Mouse (Mus musculus) adrenal gland, postnatal 14 days (tissue): ENCODE results near the gene Rb1. TPM values are rescaled to one million over a fixed set of nuclear protein-coding genes. Genes with fewer than 3 reads are reported as not detected.

ENCODE experiments used
- DNase-seq: peaks from one replicate; pipeline ENCODE4 v3.0.0; 2021; ENCODE audit warnings: mixed read lengths
- long read RNA-seq, 2 experiments: library from polyadenylated mRNA; stranded (forward); transcript quantifications; one replicate each; pipeline ENCODE4 v2.0.0; 2021
- total RNA-seq: library from RNA; stranded (reverse); gene quantifications from 2 replicates; pipeline ENCODE4 v1.2.3, GENCODE M21; 2021

Gene Rb1
- 25.8 and 27.1 TPM in 2 replicates for total RNA-seq
- long read RNA-seq, experiment 1, full-length matches to known transcripts, result 7 of 10 reads
- long read RNA-seq, experiment 1, partial matches to known transcripts, result 1 of 10 reads
- long read RNA-seq, experiment 1, other reads (novel, unspliced or antisense), result 2 of 10 reads
- long read RNA-seq, experiment 2, full-length matches to known transcripts, result 2 of 7 reads
- long read RNA-seq, experiment 2, partial matches to known transcripts, result 1 of 7 reads
- long read RNA-seq, experiment 2, other reads (novel, unspliced or antisense), result 4 of 7 reads

DNA sequence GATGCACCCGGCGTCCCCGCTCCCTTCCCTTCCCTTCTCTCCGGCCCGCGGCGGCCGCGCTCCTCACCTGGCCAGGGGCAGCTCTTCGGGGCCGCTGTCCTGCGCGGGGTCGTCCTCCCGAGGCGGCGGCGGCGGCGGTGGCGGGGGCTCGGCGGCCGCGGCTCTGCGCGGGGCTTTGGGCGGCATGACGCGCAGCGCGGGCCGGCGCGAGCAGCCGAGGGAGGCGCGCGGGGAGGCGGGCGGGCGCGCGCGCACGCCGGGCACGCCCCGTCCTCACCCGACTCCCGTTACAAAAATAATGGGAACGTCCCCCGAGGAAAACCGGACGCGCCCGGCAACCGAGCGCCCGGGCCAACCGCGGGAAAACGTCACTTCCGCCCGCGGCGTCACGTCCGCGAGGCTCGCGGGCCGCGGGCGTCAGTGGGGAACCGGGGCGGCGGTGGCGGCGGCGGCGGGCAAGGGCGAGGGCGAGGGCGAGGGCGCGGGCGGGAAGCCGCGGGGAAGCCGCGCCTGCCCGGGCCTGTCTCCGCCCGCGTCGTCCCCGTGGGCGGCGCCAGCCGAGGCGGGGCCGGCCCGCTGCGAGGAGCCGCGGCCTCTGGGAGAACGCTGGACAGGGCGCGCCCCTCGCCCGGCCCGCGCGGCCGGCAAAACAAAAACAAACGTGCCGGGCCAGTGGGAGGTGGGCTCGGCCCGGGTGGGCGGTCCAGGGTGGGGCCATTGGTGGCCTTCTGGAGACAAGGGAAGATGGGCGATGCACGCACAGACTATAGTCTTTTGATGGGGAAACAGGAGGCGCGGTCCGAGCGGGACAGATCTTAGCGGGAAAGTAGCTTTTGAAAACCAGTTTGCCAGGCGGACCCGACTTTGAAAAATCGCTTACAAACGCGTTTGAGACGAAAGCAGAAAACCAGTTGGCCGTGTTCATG lies at the start of gene Rb1:
Rb1 (minus strand) TSS at position 367 of the 926 bp plus-strand sequence.
- DNase-seq, result peak; percentile 92

DNA sequence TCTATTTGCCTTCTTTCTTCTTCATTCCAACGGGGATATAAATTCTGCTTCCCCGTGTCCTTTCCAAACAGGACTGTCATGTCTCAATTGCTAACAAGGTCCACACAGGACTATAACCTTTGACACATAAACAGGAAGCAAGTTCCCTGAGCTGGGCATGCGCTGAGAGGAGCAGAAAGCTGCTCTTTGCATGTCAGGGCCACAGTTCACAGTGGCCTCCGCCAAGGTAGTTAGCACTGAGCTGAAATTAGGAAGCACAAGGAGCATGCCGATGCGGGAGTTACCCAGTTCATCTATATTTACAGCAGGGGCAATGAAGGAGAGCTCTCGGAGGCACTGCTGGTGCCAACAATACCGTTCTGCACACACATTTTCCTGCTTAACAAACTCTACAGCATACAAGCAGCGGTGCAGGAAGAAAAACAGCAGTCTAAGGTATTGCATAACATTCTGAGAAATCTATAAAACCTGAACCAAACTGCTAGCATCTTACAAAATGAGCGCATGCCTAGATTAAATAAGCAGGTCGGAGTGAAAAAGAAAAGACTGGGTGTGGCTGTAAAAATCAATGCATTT lies 48.8 kb upstream of the Rb1 start:
- DNase-seq, result peak; percentile 72

DNA sequence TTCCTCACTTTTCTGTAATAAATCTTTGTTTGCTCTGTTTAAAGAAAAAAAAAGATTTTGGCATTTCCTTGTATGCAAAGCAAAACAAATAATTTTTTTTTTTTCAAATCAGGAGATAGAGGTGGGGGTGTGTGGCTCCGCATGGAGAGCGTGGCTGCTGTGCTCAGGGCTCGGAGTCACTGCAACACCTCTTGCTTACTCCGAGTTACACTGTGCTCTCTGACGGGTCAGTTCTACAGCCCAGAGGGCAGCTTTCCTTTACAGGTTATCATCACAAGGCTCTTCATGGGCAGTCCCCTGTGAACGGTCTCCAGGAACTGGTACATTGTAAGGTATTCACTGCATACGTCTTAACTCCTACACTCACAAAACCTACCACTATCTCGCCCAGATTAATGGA lies 48.0 kb upstream of the Rb1 start:
- no peak for DNase-seq

DNA sequence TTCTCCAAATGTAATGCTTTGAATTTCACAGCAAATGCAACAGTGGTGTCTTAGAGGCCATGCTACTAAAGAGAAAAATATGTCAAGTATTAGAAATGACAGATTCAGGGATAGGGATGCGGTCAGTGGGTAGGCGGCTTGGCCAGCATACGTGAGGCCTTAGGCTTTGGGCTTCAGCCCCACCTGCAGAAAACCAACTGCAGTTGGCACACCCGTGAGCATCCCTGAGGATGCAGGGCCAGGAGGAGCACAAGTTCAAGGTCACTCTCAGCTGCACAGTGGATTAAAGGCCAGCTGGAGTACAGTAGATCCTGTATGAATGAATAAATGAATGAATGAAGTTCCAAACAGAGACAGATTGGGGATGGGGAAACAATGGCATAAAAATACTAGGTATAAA lies 47.4 kb upstream of the Rb1 start:
- DNase-seq, result no peak

DNA sequence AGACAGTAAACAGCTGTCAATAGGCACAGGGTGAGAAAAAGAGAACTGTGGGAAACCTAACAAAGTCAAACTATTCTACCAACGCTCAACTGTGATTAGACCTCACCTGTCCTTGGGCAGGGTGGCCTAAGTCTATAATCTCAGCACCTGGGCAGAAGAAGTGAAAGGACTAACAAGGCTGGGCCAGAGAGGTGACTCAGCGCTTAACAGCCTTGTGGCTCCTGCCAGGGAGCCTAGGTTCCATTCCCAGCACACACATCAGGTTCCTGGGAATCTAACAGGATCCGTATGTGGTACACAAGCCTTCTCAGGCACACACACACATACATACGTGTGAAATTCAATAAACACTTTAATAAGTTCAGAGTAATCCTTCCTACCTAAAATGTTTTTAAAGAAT lies 46.0 kb upstream of the Rb1 start:
- DNase-seq, result no peak

DNA sequence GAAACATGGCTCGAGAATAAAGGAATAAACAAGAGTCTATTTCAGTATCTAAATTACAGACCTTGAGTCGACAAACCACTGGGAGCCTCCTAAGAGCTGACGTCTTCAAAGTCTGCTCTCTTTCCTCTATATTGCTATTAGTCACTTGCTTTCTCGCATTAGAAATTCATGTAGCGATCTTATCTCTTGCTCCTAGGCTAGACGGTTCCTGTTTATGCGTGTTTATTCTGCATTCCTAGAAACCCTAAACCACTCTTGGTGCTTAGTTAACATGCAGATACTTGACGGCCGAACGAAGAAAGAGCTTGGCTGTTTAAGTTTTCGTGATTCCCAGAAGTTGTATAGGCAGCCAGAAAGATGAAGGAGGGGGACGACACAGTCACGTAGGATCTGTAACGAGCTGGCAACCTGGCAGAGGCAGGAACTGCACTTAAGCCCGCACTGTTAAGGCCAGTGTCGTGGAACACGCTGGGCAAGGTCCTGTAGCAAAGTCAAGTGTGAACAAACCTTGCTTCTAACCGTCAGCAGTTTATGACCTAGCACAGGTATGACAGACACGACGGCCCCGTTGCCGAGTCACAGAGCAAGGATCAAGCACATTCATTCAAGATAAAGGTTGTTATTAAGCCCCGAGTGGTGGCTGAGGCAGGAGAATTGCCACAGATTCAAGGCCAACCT lies 45.2 kb upstream of the Rb1 start:
- no peak for DNase-seq

DNA sequence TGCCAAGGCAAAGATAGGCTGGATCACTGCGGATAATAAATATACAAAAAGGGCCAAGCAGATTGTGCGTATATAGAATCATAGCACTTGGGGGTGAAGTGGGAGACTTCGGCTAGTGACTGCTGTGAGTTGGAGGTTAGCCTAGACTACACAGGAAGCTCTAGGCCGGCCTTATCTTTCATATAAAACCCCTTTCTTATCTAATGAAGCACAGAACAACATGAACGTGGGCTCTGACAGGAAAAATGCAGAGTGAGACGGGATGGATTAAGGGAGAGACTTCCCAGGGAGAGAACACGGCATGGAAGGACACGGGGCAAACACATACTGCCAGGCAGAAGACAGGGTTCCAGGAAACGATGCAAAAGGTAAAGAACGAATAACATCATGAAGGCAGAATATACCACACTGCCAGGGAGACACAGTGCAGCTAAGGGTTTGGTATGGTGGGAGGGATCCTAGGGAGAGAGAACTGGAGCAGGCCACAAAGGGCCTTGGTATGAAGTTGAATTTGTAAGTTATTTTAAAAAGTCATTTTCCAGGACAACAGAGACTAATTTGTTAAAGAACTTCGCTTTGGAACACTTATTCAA lies 44.6 kb upstream of the Rb1 start:
- DNase-seq, result no peak

DNA sequence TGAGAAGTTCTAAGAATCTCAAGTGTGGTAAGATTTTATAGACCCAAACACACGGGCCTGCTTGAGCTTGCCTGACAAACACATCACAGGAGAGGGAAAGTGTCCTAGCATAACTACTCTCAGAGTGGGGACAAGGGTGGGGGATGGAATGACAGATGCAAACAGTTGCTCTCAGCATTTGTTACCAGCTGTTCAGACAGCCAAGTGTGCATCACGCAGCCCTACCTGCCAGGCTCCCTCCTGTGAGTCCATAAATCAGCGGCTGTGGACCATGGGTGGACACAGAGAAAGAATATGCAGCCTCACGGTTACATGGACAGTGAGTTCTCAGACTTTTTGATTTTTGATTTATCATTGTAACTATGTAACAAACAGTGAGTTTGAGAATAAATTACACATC lies 44.0 kb upstream of the Rb1 start:
- no peak for DNase-seq

DNA sequence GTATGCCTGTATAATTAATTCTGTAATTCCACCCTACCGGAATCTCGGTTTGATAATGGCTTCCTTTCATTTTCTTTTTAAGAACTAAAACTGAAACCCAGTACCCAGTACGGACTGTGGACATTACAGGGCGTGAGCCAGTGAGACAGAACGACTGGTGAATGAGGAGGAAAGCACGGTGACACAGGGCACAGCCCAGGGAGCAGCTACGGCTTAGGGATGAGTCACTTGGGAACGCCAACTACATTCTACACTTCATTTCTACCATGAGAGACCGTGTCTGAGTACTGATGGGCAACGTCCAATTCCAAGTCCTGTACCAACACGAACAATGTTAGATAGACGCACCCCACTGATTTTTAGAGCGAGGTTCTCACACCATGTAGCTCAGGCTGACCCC lies 43.3 kb upstream of the Rb1 start:
- no peak for DNase-seq

DNA sequence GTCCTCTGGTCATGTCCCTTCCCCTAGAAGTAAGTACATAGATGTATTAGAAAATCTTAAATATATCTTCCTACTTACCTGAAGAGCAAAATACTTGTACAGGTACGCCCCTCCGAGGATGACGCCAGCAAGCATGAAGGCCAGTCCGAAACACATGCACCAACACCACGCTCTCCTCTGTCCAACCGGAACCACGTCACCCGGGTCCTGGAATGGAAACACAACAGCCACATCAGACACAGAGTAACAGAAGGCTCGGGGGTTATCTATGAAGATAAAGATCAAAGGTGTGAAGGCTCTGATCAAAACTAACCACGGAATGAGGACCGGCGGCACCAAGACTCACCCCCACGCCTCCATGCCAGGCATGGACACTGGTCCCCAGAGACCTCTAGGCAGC lies 42.6 kb upstream of the Rb1 start:
- no peak for DNase-seq

DNA sequence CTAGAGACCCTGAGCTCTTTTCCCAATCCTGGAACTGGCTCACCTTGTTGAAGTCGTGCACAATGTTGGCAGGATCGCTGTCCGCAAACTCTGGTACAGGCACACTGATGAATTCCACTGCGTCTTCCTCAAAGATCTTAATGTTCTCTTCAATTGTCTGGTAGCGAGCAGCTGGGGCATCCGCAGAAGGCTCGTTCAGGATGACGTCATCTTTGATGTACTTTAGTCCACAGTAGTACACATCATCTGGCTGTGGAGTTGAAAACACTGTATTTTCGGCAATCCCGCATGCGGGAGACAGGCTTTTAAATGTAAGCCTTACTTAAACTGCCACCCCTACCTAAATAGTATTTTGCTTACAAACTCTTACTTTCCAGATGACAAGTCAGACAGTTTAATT lies 40.7 kb upstream of the Rb1 start:
- no peak for DNase-seq

DNA sequence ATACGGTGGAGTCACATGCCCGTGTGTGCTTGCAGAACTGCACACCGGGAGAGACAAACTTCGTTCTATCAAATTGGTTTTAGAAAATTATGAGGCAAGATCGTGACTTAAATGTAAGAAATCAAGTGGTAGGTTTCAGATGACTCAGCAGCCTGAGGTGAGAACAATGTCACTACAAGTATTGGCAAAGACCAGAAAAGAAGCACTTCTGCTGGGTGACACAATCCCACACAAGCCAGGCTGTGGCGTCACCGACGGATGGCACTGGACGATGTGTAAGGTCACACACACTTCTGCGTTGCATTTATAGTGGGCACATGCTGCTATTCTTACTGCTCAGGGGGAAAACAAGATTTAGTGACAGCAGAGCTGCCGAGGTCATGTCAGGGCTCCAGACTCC lies 38.2 kb upstream of the Rb1 start:
- DNase-seq, result no peak

DNA sequence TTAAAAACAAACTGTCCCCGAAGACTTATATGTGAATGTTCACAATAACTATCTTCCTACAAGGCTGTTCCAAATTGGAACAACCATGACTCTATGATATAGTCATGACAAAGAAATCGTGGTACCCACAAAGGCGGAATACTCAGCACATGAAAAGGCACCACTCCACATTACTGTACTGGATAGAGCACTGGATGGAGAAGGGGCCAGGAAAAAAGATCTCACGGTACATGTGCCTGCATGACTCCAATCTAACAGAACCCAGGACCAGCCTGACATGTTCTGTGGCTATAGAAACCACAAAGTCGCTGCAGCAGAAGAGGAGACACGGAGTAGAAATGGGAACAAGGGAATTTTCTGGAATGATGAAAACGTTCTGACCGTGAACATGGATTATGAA lies 29.1 kb upstream of the Rb1 start:
- no peak for DNase-seq

DNA sequence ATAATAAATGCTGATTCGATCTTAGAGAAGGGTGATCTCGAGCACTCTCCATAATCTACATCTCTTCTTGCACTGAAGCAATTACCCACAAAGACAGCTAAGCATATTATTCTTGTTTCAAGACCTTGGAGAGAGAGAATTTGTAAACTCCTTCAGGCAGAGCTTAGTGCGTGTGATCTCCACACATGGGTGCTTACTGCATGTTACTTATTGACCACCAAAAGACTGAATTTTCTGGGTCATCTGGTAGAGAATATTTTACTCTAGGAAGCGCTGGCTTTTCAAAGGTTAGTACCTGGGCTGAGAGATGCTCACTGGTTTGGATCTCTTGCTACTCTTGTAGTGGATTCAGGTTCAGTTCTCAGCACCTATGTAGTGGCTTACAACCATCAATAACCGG lies 25.5 kb upstream of the Rb1 start:
- DNase-seq, result no peak

DNA sequence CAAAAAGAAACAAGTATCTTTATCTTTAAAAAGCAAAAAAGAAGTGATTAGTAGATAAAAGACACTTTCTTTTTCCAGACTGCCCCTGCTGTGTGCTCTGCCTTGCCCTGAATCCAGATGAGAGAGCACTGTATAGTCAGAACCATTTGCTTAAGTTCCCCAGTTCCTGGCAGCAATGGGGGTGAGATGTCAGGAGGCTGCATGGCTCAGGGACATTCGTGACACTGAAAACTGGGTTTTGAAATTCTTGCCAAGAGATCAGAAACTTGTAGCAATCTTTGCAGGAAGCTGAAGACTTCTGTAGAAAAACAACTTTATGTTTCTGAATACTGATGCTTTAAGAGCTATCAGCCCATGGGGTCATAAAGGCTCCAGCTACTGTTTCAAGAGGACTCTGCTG lies 24.4 kb upstream of the Rb1 start:
- DNase-seq, result peak; percentile 64

DNA sequence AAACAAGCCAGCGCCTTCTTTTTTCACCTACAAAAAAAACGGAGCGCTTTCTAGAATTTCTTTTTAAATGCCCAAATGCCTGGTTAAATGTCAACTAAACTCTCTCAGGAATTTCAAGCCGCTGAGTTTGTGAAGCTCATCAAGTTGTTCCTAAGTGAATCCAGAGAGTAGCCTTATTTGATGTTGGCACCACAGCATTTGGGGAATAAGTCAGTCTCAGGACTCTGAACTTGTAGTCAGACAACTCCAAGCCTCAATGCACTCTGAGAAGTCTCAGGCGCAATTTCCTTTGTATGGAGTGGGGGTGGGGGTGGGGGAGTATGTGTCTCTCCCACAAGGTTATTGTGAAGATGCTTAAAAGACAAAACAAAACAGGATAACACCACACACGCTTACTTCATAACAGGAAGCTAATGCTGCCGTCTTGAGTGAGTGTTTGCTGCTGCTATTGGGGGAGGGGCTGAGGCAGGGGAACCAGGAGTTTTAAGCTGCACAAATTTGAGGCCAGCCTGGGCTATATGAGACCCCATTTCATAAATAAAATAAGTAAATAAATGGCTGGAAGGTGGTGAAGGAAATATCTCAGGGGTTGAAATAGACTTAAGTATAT lies 23.5 kb upstream of the Rb1 start:
- no peak for DNase-seq

DNA sequence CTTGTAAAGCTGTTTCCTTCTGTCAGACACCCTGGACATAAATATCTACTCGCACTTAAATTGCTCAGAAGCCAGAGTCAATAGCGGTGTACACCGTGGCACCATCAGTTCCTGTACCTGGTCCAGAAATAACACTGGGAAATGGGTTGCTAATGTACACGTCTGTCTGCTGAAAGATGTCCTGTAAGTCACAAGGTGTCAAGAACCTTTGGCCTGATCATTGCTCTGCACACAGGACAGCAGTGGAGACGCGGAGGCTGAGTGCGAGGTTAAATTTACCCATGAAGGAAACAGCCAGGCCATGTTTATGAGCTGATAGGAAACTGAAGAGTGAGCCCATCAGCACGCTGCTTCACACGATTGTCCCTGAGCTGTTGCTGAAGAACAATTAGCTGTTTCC lies 21.7 kb upstream of the Rb1 start:
- DNase-seq, result no peak

DNA sequence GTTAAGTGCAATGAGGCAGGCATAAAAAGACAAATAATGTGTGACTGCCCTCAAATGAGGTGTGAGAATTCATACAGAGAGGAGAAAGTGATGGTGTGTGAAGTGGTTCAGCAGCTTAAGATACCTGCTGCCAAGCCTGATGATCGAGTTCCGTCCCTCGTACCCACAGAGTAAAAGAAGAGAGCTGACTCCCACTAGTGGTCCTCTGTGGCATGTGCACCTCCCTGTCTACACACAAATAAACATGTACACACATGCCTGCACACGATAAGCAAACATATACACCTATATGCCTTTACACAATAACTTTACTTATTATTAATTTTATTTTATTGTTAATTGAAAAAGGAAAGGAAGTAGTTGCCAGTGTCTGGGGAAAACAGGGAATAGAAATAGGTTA lies 20.0 kb upstream of the Rb1 start:
- no peak for DNase-seq

DNA sequence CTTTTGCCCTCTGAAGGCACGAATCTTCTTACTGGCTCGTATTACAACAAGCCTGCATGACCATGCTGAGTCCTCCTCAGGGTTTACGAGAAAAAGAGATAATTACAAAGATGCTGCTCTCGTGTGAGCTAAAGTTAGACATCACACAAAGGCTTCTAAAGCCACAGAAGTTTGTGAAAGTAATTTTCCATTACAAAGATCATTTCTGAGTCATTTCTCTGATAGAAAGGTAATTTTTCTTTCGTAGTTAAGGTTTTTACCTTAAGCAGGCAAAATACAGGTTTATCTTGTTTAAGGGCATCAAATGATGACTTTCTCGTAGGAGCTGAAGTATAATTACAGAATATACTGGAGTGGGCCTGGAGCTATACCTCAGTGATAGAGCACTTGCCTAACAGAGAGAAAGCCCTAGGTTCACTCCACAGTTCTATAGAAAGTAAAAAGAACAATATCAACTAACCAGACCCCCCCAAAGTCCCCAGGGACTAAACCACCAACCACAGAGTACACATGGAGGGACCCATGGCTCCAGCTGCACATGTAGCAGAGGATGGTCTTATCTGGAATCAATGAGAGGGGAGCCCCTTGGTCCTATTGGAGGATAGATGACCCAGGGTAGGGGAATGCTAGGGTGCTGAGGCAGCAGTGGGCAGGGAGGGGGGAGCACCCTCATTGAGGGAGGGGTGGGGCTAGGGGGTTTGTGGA lies 14.6 kb upstream of the Rb1 start:
- no peak for DNase-seq

DNA sequence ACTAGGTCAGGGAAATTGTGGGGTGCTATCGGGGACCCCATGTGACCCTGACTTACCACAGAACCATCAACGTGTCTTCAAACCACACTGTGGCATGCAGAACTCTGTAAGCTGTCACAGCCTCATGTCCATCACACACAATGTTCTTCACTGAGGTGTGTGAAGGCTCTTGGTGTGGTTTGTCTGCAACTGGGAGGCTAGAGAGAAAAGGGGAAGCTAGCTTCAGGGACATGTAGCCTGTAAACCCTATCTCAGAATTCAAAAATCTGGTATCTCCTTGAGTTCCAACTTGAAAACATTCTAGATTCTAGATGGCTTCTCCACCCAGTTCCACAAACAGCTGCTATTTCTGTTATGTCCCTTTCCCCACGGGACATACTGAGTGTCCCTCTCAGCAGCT lies 14.0 kb upstream of the Rb1 start:
- DNase-seq, result no peak

DNA sequence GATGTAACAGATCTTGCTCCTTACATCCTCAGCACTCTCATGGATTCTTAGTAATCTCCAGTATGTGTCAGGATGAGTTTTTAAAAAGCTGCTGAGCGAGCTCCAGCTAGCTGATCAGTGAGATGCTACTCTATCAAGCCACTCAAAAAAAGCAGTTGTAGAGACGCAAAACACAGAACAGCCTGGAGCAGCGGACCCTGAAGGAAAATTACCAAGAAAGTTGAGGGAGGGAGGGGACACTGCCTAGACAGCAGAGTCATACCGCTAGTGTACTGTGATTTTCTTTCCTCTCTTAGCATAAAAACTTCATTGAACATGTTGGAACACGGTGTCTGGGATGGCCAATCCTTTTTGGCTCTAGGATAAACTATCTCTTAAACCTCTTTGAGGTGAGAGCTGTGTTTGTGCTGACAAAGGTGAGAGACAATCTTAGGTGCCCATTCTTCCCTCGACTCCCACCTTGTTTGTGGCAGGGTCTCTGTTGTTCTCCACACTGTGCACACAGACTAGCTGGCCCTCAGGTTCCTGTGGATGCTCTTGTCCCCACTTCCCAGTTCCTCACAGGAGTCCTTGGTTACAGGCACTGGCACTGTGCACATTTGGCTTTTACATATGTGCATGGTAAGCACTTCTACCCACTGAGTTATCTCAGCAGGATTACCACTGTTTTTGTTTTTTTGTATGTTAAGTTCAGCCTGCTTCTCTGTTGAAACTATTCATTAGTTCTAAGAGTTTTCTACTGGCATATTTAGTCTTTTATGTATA lies 10.9 kb upstream of the Rb1 start:
- no peak for DNase-seq
